Mouse (Mus musculus): ENCODE results near the gene P2ry14. TPM values are rescaled to one million over a fixed set of nuclear protein-coding genes. Genes with fewer than 3 reads are reported as not detected.

The P2ry14 gene
- polyA plus RNA-seq (2012; rRNA removed; ENCODE audit: low replicate concordance), result 3.1 and 99.7 TPM in 2 replicates

DNA sequence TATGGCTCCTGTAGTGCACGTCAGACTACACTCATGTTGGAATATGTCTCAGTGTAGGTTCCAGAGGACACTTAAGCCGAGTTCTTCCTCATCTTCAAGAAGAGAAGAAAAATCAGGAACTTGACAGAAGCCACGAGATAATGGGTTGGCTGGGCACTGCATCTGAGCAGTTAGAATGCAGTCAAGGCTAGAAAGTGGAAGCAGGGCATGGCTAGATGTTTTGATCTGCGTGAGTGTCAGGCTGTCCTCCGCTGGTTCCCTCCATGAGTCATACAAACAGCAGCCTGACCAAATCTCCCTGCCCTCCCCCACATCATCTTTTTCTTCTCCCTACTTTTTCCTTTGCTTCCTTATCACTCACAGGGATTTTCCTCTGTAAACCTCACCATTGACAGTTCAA is at the start of gene P2ry14:
Gene P2ry14 (minus strand): TSS at position 195 of the 400 bp plus-strand sequence.

DNA sequence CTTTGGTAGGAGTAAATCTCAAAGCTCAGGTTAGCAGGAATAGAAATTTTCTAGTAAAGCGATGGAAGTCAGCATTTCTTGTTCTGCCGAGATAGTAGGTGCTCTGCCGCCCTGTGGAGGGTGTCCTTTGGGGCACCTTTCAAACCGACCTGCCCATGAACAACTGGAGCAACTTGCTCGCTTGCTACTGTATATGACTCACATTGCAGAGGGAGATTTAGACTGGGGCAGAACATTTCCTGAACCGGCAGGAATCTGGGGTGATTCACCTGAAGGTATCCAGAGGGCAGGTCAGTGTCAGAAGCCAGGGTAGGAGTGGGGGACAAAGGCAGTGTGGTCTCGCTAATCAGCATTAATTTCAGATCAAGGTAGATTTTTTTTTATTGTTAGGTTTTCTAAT is 41.5 kb upstream of the P2ry14 start, which contains the start of gene Gpr87:
Gene Gpr87 (minus strand): TSS at position 167 of the 400 bp plus-strand sequence.

DNA sequence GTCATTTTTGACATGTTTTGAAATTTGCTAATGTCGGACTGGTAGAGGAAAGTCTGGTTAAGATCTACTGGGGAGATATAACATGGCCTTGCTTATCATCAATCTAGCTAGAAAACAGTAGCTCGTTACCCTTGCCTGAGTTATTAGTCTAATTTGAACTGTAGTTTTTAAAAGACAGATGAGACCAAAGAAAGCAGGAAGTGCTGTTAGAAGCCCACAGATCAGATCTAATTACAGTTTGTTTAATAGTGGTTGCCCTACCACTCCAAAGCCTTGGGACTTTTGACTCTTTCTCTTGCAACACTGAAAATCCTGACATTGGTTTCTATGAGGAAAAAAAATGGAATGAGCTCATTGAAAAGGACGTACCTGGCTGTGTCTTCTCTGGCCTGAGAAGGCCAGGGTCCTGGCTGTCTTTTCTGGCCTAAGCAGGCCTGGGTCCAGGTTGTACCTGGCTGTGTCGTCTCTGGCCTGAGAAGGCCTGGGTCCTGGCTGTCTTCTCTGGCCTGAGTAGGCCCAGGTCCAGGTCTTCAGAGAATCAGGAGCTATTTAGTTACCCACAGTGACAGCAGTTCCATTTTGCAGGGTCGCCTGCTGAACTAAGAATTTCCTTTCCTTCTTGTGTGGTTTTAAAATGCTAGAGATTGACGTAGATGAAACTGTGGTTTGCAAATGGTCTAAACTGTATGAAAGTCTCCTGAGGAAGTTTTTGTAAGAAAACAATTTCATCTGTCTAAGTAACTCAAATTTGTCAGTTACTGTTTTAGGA is 52.0 kb downstream of the P2ry14 start, which contains the start of gene Gpr171:
Gene Gpr171 (minus strand): TSS at position 604 of the 769 bp plus-strand sequence.

Other genes with a start within 250 kb of the P2ry14 start
- gene Med12l, start 147.8 kb downstream of the P2ry14 start, polyA plus RNA-seq (2012; rRNA removed; ENCODE audit: low replicate concordance), result 3.0 and 3.2 TPM in 2 replicates
- 0.21 and 1.0 TPM in 2 replicates for gene Gpr171, start 51.8 kb downstream of the P2ry14 start, polyA plus RNA-seq (2012; rRNA removed; ENCODE audit: low replicate concordance)
- not detected in 2 replicates for gene Gpr87, start 41.5 kb upstream of the P2ry14 start, polyA plus RNA-seq (2012; rRNA removed; ENCODE audit: low replicate concordance)
- 1.1 and 3.8 TPM in 2 replicates for gene P2ry13, start 57.3 kb upstream of the P2ry14 start, polyA plus RNA-seq (2012; rRNA removed; ENCODE audit: low replicate concordance)
- gene P2ry12, start 109.3 kb upstream of the P2ry14 start, polyA plus RNA-seq (2012; rRNA removed; ENCODE audit: low replicate concordance), result 4.2 and 7.3 TPM in 2 replicates
- gene Igsf10, start 190.8 kb upstream of the P2ry14 start, polyA plus RNA-seq (2012; rRNA removed; ENCODE audit: low replicate concordance), result 2.9 and 17.7 TPM in 2 replicates

All from subcutaneous adipose tissue, adult 2 months (tissue).